Mouse (Mus musculus): ENCODE measurements around the gene Lrrc61. TPM values are rescaled to one million over a fixed set of nuclear protein-coding genes. Genes with fewer than 3 reads are reported as not detected.

The Lrrc61 gene
- polyA plus RNA-seq, 1 experiment from 2014 or later: 15.4 TPM

- peaks cover 17% of the 10 kb centered on the region for H3K36me3 ChIP-seq
- 2% methylated on average over 38 of the region's 38 CpGs for WGBS
- peak within 1 kb of the TSS; percentile 97 for H3K9ac ChIP-seq (replicated peaks)
- no peaks in the 10 kb centered on the region for H3K27me3 ChIP-seq
- H3K27ac ChIP-seq (replicated peaks): peak within 1 kb of the TSS; percentile 83
- peak; percentile 97 for ATAC-seq (replicated peaks)
- H3K4me3 ChIP-seq: peak within 1 kb of the TSS; percentile 81
- H3K9me3 ChIP-seq: no peaks in the 10 kb centered on the region
- peaks cover 26% of the 10 kb centered on the region for H3K4me1 ChIP-seq
- H3K4me2 ChIP-seq (replicated peaks): peak within 1 kb of the TSS; percentile 88
Measured at GRCm38 (mm10) chr6:48537105-48537954, 17.3 kb upstream of the Lrrc61 start, which contains the start of gene Atp6v0e2. Gene Atp6v0e2, plus strand, starts transcription at chr6:48537615.

- peak overlapping the region; percentile 81; the same call in 1 of the 2 replicates for H3K4me3 ChIP-seq
- WGBS: 77% methylated on average over 5 of the region's 5 CpGs
- no peaks in the 10 kb centered on the region for H3K9me3 ChIP-seq
- ATAC-seq (replicated peaks): no peak
- H3K27ac ChIP-seq (replicated peaks): no peak overlapping the region
- H3K27me3 ChIP-seq: no peaks in the 10 kb centered on the region
- peak overlapping the region; percentile 97; the same call in 1 of the 2 replicates for H3K9ac ChIP-seq (replicated peaks)
- peaks cover 26% of the 10 kb centered on the region for H3K4me1 ChIP-seq
- peaks cover 17% of the 10 kb centered on the region for H3K36me3 ChIP-seq
- peak overlapping the region; percentile 88 for H3K4me2 ChIP-seq (replicated peaks)
Measured at GRCm38 (mm10) chr6:48538841-48539737, 15.5 kb upstream of the Lrrc61 start.

- no peak overlapping the region for H3K4me2 ChIP-seq (replicated peaks)
- H3K36me3 ChIP-seq: peaks cover 17% of the 10 kb centered on the region
- H3K4me1 ChIP-seq: peaks cover 26% of the 10 kb centered on the region
- no peaks in the 10 kb centered on the region for H3K27me3 ChIP-seq
- no peak overlapping the region for H3K4me3 ChIP-seq
- no peak overlapping the region for H3K27ac ChIP-seq (replicated peaks)
- 81% methylated on average over 5 of the region's 5 CpGs for WGBS
- no peak for ATAC-seq (replicated peaks)
- H3K9me3 ChIP-seq: no peaks in the 10 kb centered on the region
- H3K9ac ChIP-seq (replicated peaks): no peak overlapping the region
Measured at GRCm38 (mm10) chr6:48539860-48540259, 14.7 kb upstream of the Lrrc61 start.

GRCm38 (mm10) chr6:48540721-48541120, 13.9 kb upstream of the Lrrc61 start:
- Histone ChIP-seq H3K27ac (replicated peaks) (no peak overlapping the region), H3K36me3 (peaks cover 17% of the 10 kb centered on the region), H3K4me2 (replicated peaks) (no peak overlapping the region), H3K4me1 (peaks cover 26% of the 10 kb centered on the region), H3K9me3 (no peaks in the 10 kb centered on the region), H3K9ac (replicated peaks) (no peak overlapping the region), H3K27me3 (no peaks in the 10 kb centered on the region), H3K4me3 (no peak overlapping the region)
- 85% methylated on average over 3 of the region's 3 CpGs for WGBS
- no peak for ATAC-seq (replicated peaks)

- ATAC-seq (replicated peaks): no peak
- 72% methylated on average over 7 of the region's 7 CpGs for WGBS
- no peak overlapping the region for H3K4me2 ChIP-seq (replicated peaks)
- H3K4me3 ChIP-seq: no peak overlapping the region
- peaks cover 17% of the 10 kb centered on the region for H3K36me3 ChIP-seq
- no peak overlapping the region for H3K9ac ChIP-seq (replicated peaks)
- no peaks in the 10 kb centered on the region for H3K9me3 ChIP-seq
- H3K27me3 ChIP-seq: no peaks in the 10 kb centered on the region
- H3K4me1 ChIP-seq: peaks cover 22% of the 10 kb centered on the region
- H3K27ac ChIP-seq (replicated peaks): no peak overlapping the region
Measured at GRCm38 (mm10) chr6:48541560-48542450, 12.8 kb upstream of the Lrrc61 start.

GRCm38 (mm10) chr6:48542631-48543030, 12.0 kb upstream of the Lrrc61 start:
- Histone ChIP-seq H3K9ac (replicated peaks) (no peak overlapping the region), H3K27ac (replicated peaks) (no peak overlapping the region), H3K4me3 (no peak overlapping the region), H3K36me3 (peaks cover 17% of the 10 kb centered on the region), H3K4me1 (peaks cover 19% of the 10 kb centered on the region), H3K4me2 (replicated peaks) (no peak overlapping the region), H3K9me3 (no peaks in the 10 kb centered on the region), H3K27me3 (no peaks in the 10 kb centered on the region)
- ATAC-seq (replicated peaks): no peak
- 94% methylated on average over 3 of the region's 3 CpGs for WGBS

GRCm38 (mm10) chr6:48545251-48545650, 9.3 kb upstream of the Lrrc61 start:
- ATAC-seq (replicated peaks): no peak
- Histone ChIP-seq H3K4me2 (replicated peaks) (no peak overlapping the region), H3K27ac (replicated peaks) (no peak overlapping the region), H3K4me1 (no peaks in the 10 kb centered on the region), H3K9me3 (no peaks in the 10 kb centered on the region), H3K36me3 (peaks cover 12% of the 10 kb centered on the region; the same call in 1 of the 2 replicates), H3K9ac (replicated peaks) (no peak overlapping the region), H3K27me3 (no peaks in the 10 kb centered on the region), H3K4me3 (no peak overlapping the region)
- WGBS: 88% methylated on average over 5 of the region's 5 CpGs

GRCm38 (mm10) chr6:48546271-48546670, 8.3 kb upstream of the Lrrc61 start:
- Histone ChIP-seq H3K9ac (replicated peaks) (no peak overlapping the region), H3K27me3 (no peaks in the 10 kb centered on the region), H3K4me2 (replicated peaks) (no peak overlapping the region), H3K4me3 (no peak overlapping the region), H3K9me3 (no peaks in the 10 kb centered on the region), H3K27ac (replicated peaks) (no peak overlapping the region), H3K4me1 (no peaks in the 10 kb centered on the region), H3K36me3 (peaks cover 2% of the 10 kb centered on the region; the same call in 1 of the 2 replicates)
- 62% methylated on average over 1 of the region's 1 CpGs for WGBS
- ATAC-seq (replicated peaks): no peak

- Histone ChIP-seq H3K9ac (replicated peaks) (no peak overlapping the region), H3K4me3 (no peak overlapping the region), H3K9me3 (no peaks in the 10 kb centered on the region), H3K36me3 (no peaks in the 10 kb centered on the region; the same call in 1 of the 2 replicates), H3K4me1 (no peaks in the 10 kb centered on the region), H3K27me3 (no peaks in the 10 kb centered on the region), H3K27ac (replicated peaks) (no peak overlapping the region), H3K4me2 (replicated peaks) (no peak overlapping the region)
- ATAC-seq (replicated peaks): no peak
- 79% methylated on average over 4 of the region's 4 CpGs for WGBS
Measured at GRCm38 (mm10) chr6:48546858-48547257, 7.7 kb upstream of the Lrrc61 start.

- WGBS: 89% methylated on average over 6 of the region's 6 CpGs
- no peak for ATAC-seq (replicated peaks)
- no peaks in the 10 kb centered on the region for H3K27me3 ChIP-seq
- H3K9ac ChIP-seq (replicated peaks): no peak overlapping the region
- H3K9me3 ChIP-seq: no peaks in the 10 kb centered on the region
- H3K27ac ChIP-seq (replicated peaks): no peak overlapping the region
- H3K36me3 ChIP-seq: no peaks in the 10 kb centered on the region
- no peak overlapping the region for H3K4me2 ChIP-seq (replicated peaks)
- no peak overlapping the region for H3K4me3 ChIP-seq
- no peaks in the 10 kb centered on the region for H3K4me1 ChIP-seq
Measured at GRCm38 (mm10) chr6:48548314-48548713, 6.3 kb upstream of the Lrrc61 start.

- Histone ChIP-seq H3K9ac (replicated peaks) (no peak overlapping the region), H3K9me3 (no peaks in the 10 kb centered on the region), H3K36me3 (no peaks in the 10 kb centered on the region), H3K4me3 (no peak overlapping the region), H3K4me1 (peaks cover 18% of the 10 kb centered on the region), H3K27ac (replicated peaks) (0 out of 2 replicates have a peak overlapping the region, but pooled peaks have one; percentile 100), H3K27me3 (no peaks in the 10 kb centered on the region), H3K4me2 (replicated peaks) (no peak overlapping the region)
- ATAC-seq (replicated peaks): no peak
- 74% methylated on average over 4 of the region's 4 CpGs for WGBS
Measured at GRCm38 (mm10) chr6:48552918-48553317, 1.7 kb upstream of the Lrrc61 start.

Measured in forebrain, embryonic 15.5 days (tissue).